Mouse (Mus musculus) liver, adult (tissue): Measurements from ENCODE around the gene Nelfb.

Experiments
- GATA4 ChIP-seq: IDR thresholded peaks from 2 replicates; pipeline ENCODE4 v1.6.1; 2014; ENCODE audit warnings: mild to moderate bottlenecking, low read length; ENCODE audit not compliant: insufficient replicate concordance

The Nelfb gene

GRCm38 (mm10) chr2:25177076-25177475 lies 34.2 kb downstream of the Nelfb start:
- no peak for TF ChIP-seq GATA4

DNA sequence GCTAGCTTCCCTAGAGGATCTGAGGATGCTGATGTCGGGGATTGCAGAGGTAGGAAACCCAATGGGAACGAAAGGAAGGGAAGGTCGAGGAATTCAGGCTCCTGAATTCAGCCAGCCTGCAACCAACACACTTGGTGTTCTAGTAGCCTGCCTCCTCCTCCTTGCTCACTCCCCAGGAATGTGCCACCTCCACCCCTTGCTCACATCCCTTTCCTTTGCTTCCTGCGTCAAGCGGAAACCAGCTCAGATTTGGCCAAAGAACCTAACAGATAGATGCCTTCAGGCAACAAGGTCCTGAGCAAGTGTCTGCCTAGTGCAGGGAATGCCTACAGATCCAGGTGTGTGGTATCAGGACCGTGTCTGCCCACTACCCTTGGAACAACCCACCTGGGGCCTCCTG lies 34.7 kb downstream of the Nelfb start:
- TF ChIP-seq GATA4 = no peak; the same call in 1 of the 2 replicates

GRCm38 (mm10) chr2:25175690-25176078 lies 35.6 kb downstream of the Nelfb start:
- no peak for TF ChIP-seq GATA4

GRCm38 (mm10) chr2:25174866-25175689 lies 36.2 kb downstream of the Nelfb start:
- TF ChIP-seq GATA4 = no peak

DNA sequence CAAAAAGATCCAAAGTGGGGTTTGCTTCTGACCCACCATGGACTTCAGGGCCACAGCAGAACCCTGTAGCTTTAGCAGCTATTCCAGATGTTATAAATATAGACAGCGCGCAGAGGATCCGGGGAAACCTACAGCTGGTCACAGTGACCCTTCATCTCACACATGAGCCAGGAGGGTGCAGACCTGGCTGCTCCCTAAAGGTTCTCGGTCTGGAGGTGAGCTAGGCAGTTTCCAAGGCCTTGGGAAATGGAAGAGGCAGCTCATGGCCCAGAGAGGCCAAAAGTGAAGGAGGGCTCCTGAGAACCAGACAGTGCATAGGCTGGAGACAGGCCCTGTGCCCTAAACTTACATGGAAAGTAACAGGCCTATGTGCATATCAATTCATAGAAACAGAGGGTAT lies 37.5 kb downstream of the Nelfb start:
- no peak for TF ChIP-seq GATA4

DNA sequence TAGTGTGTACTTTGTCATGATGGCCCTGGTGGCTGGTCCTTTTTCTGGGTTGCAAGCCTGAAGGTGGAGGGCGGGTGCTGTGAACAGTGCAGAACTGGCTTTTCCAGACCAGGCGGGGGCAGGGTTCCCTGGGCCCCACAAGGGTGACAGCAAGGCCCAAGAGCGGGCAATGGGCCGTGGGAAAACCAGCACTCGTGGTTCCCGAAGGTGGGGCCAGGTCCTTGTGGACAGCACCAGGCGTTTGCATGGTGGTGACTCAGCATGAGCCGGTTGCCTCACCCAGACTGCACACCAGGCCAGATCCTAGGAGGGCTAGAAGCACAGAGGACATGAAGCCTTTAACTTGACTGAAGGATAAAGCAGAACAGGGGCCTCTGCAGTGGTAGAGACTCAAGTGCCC lies 38.7 kb downstream of the Nelfb start:
- TF ChIP-seq GATA4 = no peak

DNA sequence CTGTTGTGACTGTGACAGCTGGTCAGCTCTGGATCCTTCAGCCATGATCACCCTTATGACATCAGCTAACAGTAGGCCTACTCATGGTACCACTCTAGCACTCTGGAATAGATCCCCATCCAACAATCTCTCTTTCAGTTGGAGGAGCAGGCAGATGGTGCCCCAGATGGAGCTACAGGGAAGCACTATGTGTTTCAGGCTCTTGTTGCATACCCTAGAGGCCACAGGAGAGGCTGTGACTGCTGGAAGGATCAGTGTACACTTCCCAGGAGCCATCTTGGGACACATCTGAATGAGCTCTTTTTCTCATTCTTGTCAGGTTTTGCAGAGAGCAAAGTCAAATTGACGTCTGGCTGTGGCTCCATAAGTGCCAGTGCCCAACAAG lies 39.5 kb downstream of the Nelfb start:
- TF ChIP-seq GATA4 = no peak

DNA sequence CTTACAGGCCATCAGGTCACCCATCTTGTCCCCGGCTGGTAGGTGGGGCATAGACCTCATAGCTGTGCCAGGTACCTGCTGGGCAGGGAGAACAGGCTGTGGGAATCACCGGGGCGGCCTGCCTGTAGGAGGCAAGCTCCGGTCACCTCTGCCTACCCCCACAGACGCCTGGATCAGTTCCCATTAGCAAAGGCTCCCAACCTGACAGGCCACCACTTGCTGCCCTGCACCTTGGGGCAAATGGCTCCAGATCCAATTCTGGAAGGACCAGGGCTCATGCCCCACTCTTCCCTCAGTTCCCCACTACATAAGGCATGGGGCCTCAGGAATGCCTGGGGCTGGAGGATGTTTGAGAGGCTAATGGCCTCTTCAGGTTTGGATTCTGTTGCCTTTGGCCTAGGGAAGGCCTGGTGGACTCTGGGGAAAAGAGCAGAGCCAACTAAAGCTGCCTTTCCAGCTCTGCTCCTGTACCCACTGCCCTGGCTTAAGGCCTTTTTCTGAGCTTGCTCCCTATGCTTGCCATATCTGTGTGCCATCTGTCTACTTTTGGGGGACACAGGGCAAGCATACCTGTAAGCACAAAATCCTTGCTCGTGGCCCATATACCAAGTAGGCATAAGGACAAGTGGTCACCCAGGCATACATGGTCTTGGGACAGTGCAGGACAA lies 40.1 kb downstream of the Nelfb start:
- no peak for TF ChIP-seq GATA4

- no peak for TF ChIP-seq GATA4
These were observed 40.8 kb downstream of the Nelfb start for GRCm38 (mm10) chr2:25170326-25171100.

DNA sequence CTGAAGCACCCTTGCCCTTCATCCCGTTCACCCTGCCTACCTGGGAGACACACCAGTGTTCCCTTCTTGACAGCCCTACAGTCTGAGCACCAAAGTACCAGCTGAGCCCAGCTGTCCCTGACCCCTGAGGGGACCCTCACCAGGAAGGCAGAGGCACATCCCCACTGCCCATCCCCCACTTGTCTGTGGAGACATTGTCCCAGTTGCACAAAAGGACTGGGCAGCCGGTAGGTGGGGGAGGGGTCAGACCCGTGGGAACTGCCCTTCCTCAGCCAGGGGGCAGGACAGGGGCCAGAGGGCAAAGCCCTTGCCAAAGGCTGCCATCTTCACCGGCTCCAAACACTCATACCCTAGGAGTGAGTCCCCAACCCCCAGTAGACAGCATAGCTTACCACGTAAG lies 41.5 kb downstream of the Nelfb start:
- no peak for TF ChIP-seq GATA4

GRCm38 (mm10) chr2:25168665-25168978 lies 42.7 kb downstream of the Nelfb start:
- no peak for TF ChIP-seq GATA4

GRCm38 (mm10) chr2:25167919-25168664 lies 43.2 kb downstream of the Nelfb start:
- TF ChIP-seq GATA4 = no peak

DNA sequence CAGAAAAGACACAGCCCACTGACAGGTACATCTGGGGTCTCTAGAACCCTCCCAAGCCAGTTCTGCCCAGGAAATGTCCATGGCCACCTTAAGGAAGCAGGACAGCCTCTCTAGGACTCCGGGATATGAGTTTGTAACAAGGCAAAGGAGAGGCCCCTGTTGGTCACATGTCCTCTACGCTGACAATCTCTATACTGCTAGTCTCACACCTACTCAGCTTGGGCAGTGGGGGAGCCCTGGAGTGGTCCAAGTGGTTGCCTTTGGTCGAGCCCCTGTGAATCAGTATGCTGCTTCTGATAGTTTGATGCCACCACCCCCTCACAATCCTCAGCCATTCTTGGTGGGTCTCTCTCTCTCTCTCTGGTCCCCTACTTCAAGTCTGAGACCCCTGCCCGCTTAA lies 43.8 kb downstream of the Nelfb start:
- TF ChIP-seq GATA4 = no peak

DNA sequence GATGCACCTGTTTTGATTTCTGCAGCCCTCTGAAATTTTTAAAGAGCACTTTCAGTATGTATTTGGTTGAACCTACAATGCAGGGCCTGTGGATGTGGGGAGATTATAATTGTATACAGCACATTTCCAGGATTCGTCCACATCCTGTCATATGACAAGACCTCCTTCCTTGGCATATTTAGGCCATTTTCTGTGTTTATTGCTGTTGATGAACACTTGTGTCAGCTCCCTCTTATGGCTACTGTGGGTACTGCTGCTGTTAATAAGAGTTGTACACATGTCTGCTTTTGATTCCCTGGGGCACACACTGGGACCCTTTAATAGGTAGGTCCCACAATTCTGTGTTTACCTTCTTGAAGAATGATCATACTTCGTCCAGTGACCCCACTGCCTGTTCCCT lies 53.6 kb downstream of the Nelfb start:
- no peak for TF ChIP-seq GATA4

DNA sequence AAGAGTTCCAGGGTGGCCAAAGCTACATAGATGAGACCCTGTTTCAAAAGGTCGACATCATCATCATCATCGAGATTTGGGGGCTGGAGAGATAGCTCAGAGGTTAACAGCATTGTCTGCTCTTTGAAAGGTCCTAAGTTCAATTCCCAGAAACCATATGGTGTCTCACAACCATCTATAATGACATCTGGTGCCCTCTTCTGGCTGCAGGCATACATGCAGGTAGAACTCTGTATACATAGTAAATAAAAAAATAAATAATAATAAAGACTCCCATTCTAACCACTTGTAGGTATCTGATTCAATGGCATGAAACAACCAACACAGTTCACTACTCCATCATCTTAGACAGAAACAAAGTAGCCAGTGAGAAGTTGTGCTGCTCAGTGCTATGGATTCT lies 54.3 kb downstream of the Nelfb start:
- TF ChIP-seq GATA4 = no peak
